Mouse (Mus musculus) gastrocnemius, postnatal 36 days (tissue): ENCODE data around the gene Stk32c. TPM values are rescaled to one million over a fixed set of nuclear protein-coding genes. Genes with fewer than 3 reads are reported as not detected.
A peak's percentile ranks its signal among the peaks of the same experiment; 100 is the strongest.

Source experiments
- DNase-seq, 2 experiments: peaks; one replicate each; pipeline ENCODE4 v3.0.0; 2022
- intact Hi-C: fragments of 180-260 bp; cut with DNase I; formaldehyde crosslinking; loops from one replicate; pipeline ENCODE4 v1.15.1; 2025
- total RNA-seq, 2 experiments: library from RNA; stranded (reverse); gene quantifications; 2 replicates each; pipeline ENCODE4 v1.2.3; 2021

Gene Stk32c
- total RNA-seq, 2 experiments from 2014 or later = 0.10 to 0.38 TPM

- intact Hi-C loops = no loop called here
- DNase-seq = no peak
Measured at GRCm38 (mm10) chr7:139103960-139104381, 109.1 kb downstream of the Stk32c start.

GRCm38 (mm10) chr7:139101826-139102225 lies 111.3 kb downstream of the Stk32c start:
- intact Hi-C loops = no loop called here
- no peak for DNase-seq

GRCm38 (mm10) chr7:139101286-139101804 lies 111.8 kb downstream of the Stk32c start:
- intact Hi-C loops = no loop called here
- no peak for DNase-seq

- intact Hi-C loops = no loop called here
- DNase-seq = no peak
Measured at GRCm38 (mm10) chr7:139100531-139101095, 112.5 kb downstream of the Stk32c start.

GRCm38 (mm10) chr7:139096399-139096798 lies 116.7 kb downstream of the Stk32c start:
- DNase-seq = no peak
- intact Hi-C loops = no loop called here

GRCm38 (mm10) chr7:139095282-139095681 lies 117.8 kb downstream of the Stk32c start:
- no peak for DNase-seq
- intact Hi-C loops = no loop called here

GRCm38 (mm10) chr7:139094761-139095160 lies 118.3 kb downstream of the Stk32c start:
- intact Hi-C loops = no loop called here
- DNase-seq = no peak

GRCm38 (mm10) chr7:139093781-139094180 lies 119.3 kb downstream of the Stk32c start:
- no peak for DNase-seq
- intact Hi-C loops = no loop called here

GRCm38 (mm10) chr7:139093124-139093523 lies 120.0 kb downstream of the Stk32c start:
- intact Hi-C loops = no loop called here
- DNase-seq = no peak

- intact Hi-C loops = no loop called here
- no peak for DNase-seq
Measured at GRCm38 (mm10) chr7:139092676-139093075, 120.4 kb downstream of the Stk32c start.

- intact Hi-C loops = no loop called here
- DNase-seq = no peak
Measured at GRCm38 (mm10) chr7:139091681-139092080, 121.4 kb downstream of the Stk32c start.

- intact Hi-C loops = no loop called here
- no peak for DNase-seq
Measured at GRCm38 (mm10) chr7:139089892-139090874, 122.9 kb downstream of the Stk32c start.

- no peak for DNase-seq
- intact Hi-C loops = no loop called here
Measured at GRCm38 (mm10) chr7:139087801-139088200, 125.3 kb downstream of the Stk32c start.

GRCm38 (mm10) chr7:139086195-139087158 lies 126.6 kb downstream of the Stk32c start:
- no peak for DNase-seq
- intact Hi-C loops = no loop called here

- intact Hi-C loops = no loop called here
- DNase-seq = peak in 1 of 2 experiments; percentile 25
Measured at GRCm38 (mm10) chr7:139085629-139086194, 127.4 kb downstream of the Stk32c start, which contains the start of gene Dpysl4. Gene Dpysl4, plus strand, starts transcription at chr7:139086001.

GRCm38 (mm10) chr7:139084316-139084715 lies 128.8 kb downstream of the Stk32c start:
- intact Hi-C loops = no loop called here
- no peak for DNase-seq

GRCm38 (mm10) chr7:139082281-139082680 lies 130.8 kb downstream of the Stk32c start:
- intact Hi-C loops = no loop called here
- no peak for DNase-seq

- intact Hi-C loops = no loop called here
- DNase-seq = no peak
Measured at GRCm38 (mm10) chr7:139081158-139081557, 131.9 kb downstream of the Stk32c start.

GRCm38 (mm10) chr7:139080714-139081113 lies 132.4 kb downstream of the Stk32c start:
- intact Hi-C loops = no loop called here
- DNase-seq = no peak

GRCm38 (mm10) chr7:139079141-139079540 lies 134.0 kb downstream of the Stk32c start:
- intact Hi-C loops = no loop called here
- no peak for DNase-seq
